Mouse (Mus musculus) testis, postnatal 10 days (tissue): Measurements from ENCODE around the gene Il17ra.

Experiments used
- DNase-seq: peaks from one replicate; pipeline ENCODE4 v3.0.0; 2021; ENCODE audit warnings: low spot score

The Il17ra gene

GRCm38 (mm10) chr6:120509975-120510374 lies 46.9 kb downstream of the Il17ra start:
- no peak for DNase-seq

GRCm38 (mm10) chr6:120510425-120510824 lies 47.4 kb downstream of the Il17ra start:
- no peak for DNase-seq

- DNase-seq = no peak
Observed at GRCm38 (mm10) chr6:120511212-120511611, 48.2 kb downstream of the Il17ra start.

GRCm38 (mm10) chr6:120516422-120516821 lies 53.4 kb downstream of the Il17ra start:
- DNase-seq = no peak

GRCm38 (mm10) chr6:120516879-120517278 lies 53.8 kb downstream of the Il17ra start:
- DNase-seq = no peak

- DNase-seq = no peak
Observed at GRCm38 (mm10) chr6:120517311-120517710, 54.3 kb downstream of the Il17ra start.

GRCm38 (mm10) chr6:120519647-120520046 lies 56.6 kb downstream of the Il17ra start:
- DNase-seq = no peak

GRCm38 (mm10) chr6:120524796-120525195 lies 61.7 kb downstream of the Il17ra start:
- DNase-seq = no peak

- DNase-seq = peak; percentile 76
Observed at GRCm38 (mm10) chr6:120529123-120529522, 66.1 kb downstream of the Il17ra start.

- DNase-seq = peak; percentile 97
Observed at GRCm38 (mm10) chr6:120531020-120531965, 68.2 kb downstream of the Il17ra start, which contains the start of gene Hdhd5. Hdhd5 (minus strand) TSS chr6:120531319.

GRCm38 (mm10) chr6:120532594-120532993 lies 69.5 kb downstream of the Il17ra start:
- no peak for DNase-seq

GRCm38 (mm10) chr6:120536337-120536736 lies 73.3 kb downstream of the Il17ra start:
- DNase-seq = no peak
